Mouse (Mus musculus) intestine, embryonic 14.5 days (tissue): ENCODE results near the gene Cep250. TPM values are rescaled to one million over a fixed set of nuclear protein-coding genes. Genes with fewer than 3 reads are reported as not detected.
"Not testable (repeated sequence)": the region's sequence is repeated elsewhere in the genome, so short reads cannot be mapped to it uniquely, and the experiment has no call there.

Source experiments
- ATAC-seq: fragments of 200-750 bp; cut with Nextera tagmentation; replicated peaks from 2 replicates; pipeline ENCODE4 v1.8.0; 2017; ENCODE audit warnings: low read depth, moderate number of reproducible peaks, moderate TSS enrichment, moderate library complexity; ENCODE audit not compliant: low FRiP score, low TSS enrichment
- DNase-seq: peaks from one replicate; pipeline ENCODE4 v3.0.0-alpha.2; 2018; ENCODE audit warnings: low spot score
- H3K27ac ChIP-seq: fragments of 300-500 bp; sonication (generic); 2 replicates; pipeline ENCODE4 v1.5.1; 2014; ENCODE audit warnings: low read depth, mild to moderate bottlenecking, control low read depth
- H3K27me3 ChIP-seq: fragments of 300-500 bp; sonication (generic); replicated peaks from 2 replicates; pipeline ENCODE4 v1.6.1; 2014; ENCODE audit warnings: low read length, control low read depth; ENCODE audit not compliant: control insufficient read depth, insufficient read depth
- H3K36me3 ChIP-seq: fragments of 300-500 bp; sonication (generic); 2 replicates; pipeline ENCODE4 v1.6.1; 2014; ENCODE audit warnings: low read length, control low read depth; ENCODE audit not compliant: control insufficient read depth, insufficient read depth
- H3K4me1 ChIP-seq: fragments of 300-500 bp; sonication (generic); replicated peaks from 2 replicates; pipeline ENCODE4 v1.6.1; 2014; ENCODE audit warnings: low read length, control low read depth, mixed read lengths; ENCODE audit not compliant: control insufficient read depth, insufficient read depth
- H3K4me2 ChIP-seq: fragments of 300-500 bp; sonication (generic); 2 replicates; pipeline ENCODE4 v1.6.1; 2014; ENCODE audit warnings: low read length
- H3K4me3 ChIP-seq: fragments of 300-500 bp; sonication (generic); 2 replicates; pipeline ENCODE4 v1.5.1; 2014; ENCODE audit warnings: low read depth, low read length, control low read depth, mixed read lengths
- H3K9ac ChIP-seq: fragments of 300-500 bp; sonication (generic); 2 replicates; pipeline ENCODE4 v1.6.1; 2014; ENCODE audit warnings: mild to moderate bottlenecking, low read length
- H3K9me3 ChIP-seq: fragments of 300-500 bp; sonication (generic); 2 replicates; pipeline ENCODE4 v1.6.1; 2016; ENCODE audit warnings: low read length, control low read depth; ENCODE audit not compliant: control insufficient read depth
- WGBS: fragments of 180-500 bp; shearing (Covaris S2); extraction: QIAGEN DNeasy Blood & Tissue Kit; methylation state at CpG from one replicate; pipeline ENCODE4 v1.1.7; 2014; 5-methylcytosine and 5-hydroxymethylcytosine counted together
- polyA plus RNA-seq: library from polyadenylated mRNA; unstranded; fragments of >200 nt; fragmentation: Nextera tagmentation; extraction: Ambion mirVana; gene quantifications from 2 replicates; pipeline ENCODE4 v1.2.1, GENCODE M21; 2014

The Cep250 gene
- polyA plus RNA-seq = 21.5 and 22.8 TPM in 2 replicates

GRCm38 (mm10) chr2:155956134-155957059 is at the start of gene Cep250:
Gene Cep250 (plus strand): TSS chr2:155956458.
- H3K36me3 ChIP-seq = 0 out of 2 replicates have a peak, but pooled peaks cover 3% of the 10 kb centered on the region
- peak; percentile 98 for ATAC-seq
- under 1% methylated on average over 59 of the region's 59 CpGs for WGBS

GRCm38 (mm10) chr2:155914684-155915083 is 41.6 kb upstream of the Cep250 start:
- Histone ChIP-seq H3K27me3 (no peaks in the 10 kb centered on the region), H3K4me2 (no peak overlapping the region), H3K4me3 (no peak overlapping the region), H3K27ac (no peak overlapping the region), H3K9ac (no peak overlapping the region), H3K9me3 (no peaks in the 10 kb centered on the region), H3K4me1 (no peaks in the 10 kb centered on the region), H3K36me3 (peaks cover 49% of the 10 kb centered on the region)
- DNase-seq = no peak
- no peak for ATAC-seq
- WGBS = 88% methylated on average over 6 of the region's 6 CpGs

More at GRCm38 (mm10) chr2:155956134-155957059, at the start of gene Cep250:
- Histone ChIP-seq H3K9me3 (no peaks in the 10 kb centered on the region), H3K9ac (peak within 1 kb of the TSS; percentile 97), H3K4me2 (peak within 1 kb of the TSS; percentile 51), H3K27ac (peak within 1 kb of the TSS; percentile 91), H3K27me3 (no peaks in the 10 kb centered on the region), H3K4me3 (peak within 1 kb of the TSS; percentile 80), H3K4me1 (no peaks in the 10 kb centered on the region; the same call in none of the 2 replicates)
- peak; percentile 96 for DNase-seq

- Histone ChIP-seq H3K4me3 (no peak overlapping the region), H3K4me2 (no peak overlapping the region), H3K9me3 (no peaks in the 10 kb centered on the region), H3K27ac (no peak overlapping the region), H3K27me3 (no peaks in the 10 kb centered on the region), H3K36me3 (peaks cover 22% of the 10 kb centered on the region), H3K9ac (no peak overlapping the region), H3K4me1 (no peaks in the 10 kb centered on the region)
- DNase-seq (no peak), ATAC-seq (no peak)
- WGBS = 95% methylated on average over 7 of the region's 7 CpGs
Measured at GRCm38 (mm10) chr2:155923143-155923542, 33.1 kb upstream of the Cep250 start.

GRCm38 (mm10) chr2:155925213-155925612 is 31.0 kb upstream of the Cep250 start:
- 90% methylated on average over 6 of the region's 6 CpGs for WGBS
- H3K9ac ChIP-seq, H3K9me3 ChIP-seq, H3K27me3 ChIP-seq, H3K4me3 ChIP-seq, ATAC-seq, DNase-seq, H3K4me2 ChIP-seq, H3K27ac ChIP-seq, H3K4me1 ChIP-seq: not testable (repeated sequence)
- H3K36me3 ChIP-seq = peaks cover 11% of the 10 kb centered on the region; the same call in 1 of the 2 replicates

- H3K9ac ChIP-seq = peak overlapping the region; percentile 57; the same call in 1 of the 2 replicates
- no peaks in the 10 kb centered on the region for H3K9me3 ChIP-seq
- peak overlapping the region; percentile 80 for H3K4me2 ChIP-seq
- H3K4me1 ChIP-seq = peaks cover 9% of the 10 kb centered on the region
- H3K27ac ChIP-seq = no peak overlapping the region
- no peak for ATAC-seq
- no peaks in the 10 kb centered on the region for H3K27me3 ChIP-seq
- H3K36me3 ChIP-seq = 0 out of 2 replicates have a peak, but pooled peaks cover 4% of the 10 kb centered on the region
- WGBS = 70% methylated on average over 7 of the region's 7 CpGs
- H3K4me3 ChIP-seq = peak overlapping the region; percentile 77
- no peak for DNase-seq
Measured at GRCm38 (mm10) chr2:155928711-155929345, 27.4 kb upstream of the Cep250 start.

DNA sequence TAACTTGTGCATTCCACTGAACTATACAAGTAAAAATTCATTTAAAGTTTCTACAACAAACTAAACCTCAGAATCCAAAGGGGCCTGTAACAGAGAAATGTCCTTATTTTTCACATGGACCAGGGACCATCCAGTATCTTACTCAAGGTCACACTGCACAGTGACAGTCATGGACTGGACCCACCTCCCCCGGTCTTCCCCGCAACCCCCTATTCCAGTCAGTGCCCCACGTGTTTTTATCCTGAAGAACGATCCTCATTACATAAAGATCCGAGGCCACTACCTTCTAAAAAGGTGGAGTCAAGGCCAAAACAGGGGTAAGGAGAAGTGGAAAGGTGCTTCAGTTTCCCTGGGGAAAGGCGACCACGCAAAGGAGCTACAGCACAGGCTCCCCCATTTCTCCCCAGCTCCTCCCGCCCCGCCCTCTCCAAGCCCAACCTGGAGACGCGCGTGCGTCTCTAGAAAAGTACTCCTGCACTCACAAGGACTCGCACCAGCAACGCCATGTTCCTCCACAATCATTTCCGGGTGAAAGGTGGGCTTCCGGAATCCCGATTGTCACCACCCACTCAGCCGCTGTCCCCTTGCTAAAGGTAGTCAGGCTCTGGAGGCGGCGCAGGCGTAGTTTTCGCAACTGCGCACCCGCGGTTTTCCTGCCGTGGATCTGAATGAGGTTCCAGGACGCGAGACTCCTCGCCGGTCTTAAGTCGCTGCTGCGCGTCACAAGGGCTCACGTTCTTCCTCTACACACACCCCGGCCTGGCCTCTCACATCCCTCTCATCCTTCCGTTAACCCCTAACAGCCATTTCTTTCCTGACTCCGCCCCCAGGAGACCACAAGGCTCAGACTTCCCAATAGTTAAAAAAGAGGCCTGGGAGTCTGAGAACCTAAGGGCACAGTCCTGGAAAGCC is 26.5 kb upstream of the Cep250 start, which contains the start of gene Uqcc1:
Uqcc1 (minus strand) TSS at position 780 of the 912 bp plus-strand sequence.
- H3K4me2 ChIP-seq = peak within 1 kb of the TSS; percentile 80
- H3K27me3 ChIP-seq = no peaks in the 10 kb centered on the region
- under 1% methylated on average over 38 of the region's 38 CpGs for WGBS
- peaks cover 9% of the 10 kb centered on the region for H3K4me1 ChIP-seq
- H3K9me3 ChIP-seq = no peaks in the 10 kb centered on the region
- peak; percentile 93 for DNase-seq
- H3K4me3 ChIP-seq = peak within 1 kb of the TSS; percentile 77
- H3K9ac ChIP-seq = peak within 1 kb of the TSS; percentile 57
- peak; percentile 94 for ATAC-seq
- peak within 1 kb of the TSS; percentile 89 for H3K27ac ChIP-seq
- H3K36me3 ChIP-seq = no peaks in the 10 kb centered on the region

DNA sequence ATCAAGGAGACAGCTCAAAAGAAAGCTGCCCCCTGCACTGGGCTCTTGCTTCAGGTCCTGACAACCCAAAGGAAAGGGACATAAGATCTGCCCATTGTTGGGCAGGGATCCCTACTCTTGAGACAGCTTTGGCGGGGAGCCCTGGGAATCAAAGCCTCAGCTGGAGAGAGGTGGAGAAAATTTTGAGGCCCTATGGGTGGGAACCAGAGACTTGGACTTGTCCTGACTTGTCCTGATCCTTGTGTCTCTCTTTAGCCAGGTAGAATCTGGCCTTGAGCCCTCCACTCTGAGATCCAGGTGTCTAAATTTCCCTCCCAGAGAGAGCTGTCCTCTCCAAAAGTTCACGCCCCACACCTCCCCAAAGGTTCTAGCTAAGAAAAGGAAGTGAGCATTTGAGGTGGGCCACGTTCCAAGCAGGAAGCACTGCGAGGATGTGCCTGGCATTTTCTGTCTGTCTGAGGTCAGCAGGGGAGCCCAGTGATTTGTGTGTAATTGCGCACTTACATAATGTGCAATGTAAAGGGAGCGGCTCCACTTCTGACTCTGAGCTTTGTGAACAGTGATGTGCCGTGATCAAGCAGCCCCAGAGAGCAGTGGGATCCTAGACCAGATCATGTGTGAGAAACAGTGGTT is 16.2 kb upstream of the Cep250 start:
- Histone ChIP-seq H3K4me2 (no peak overlapping the region), H3K27me3 (no peaks in the 10 kb centered on the region), H3K4me1 (peaks cover 7% of the 10 kb centered on the region; the same call in 1 of the 2 replicates), H3K9me3 (no peaks in the 10 kb centered on the region), H3K4me3 (no peak overlapping the region), H3K27ac (no peak overlapping the region), H3K9ac (no peak overlapping the region), H3K36me3 (no peaks in the 10 kb centered on the region)
- no peak for ATAC-seq
- 68% methylated on average over 7 of the region's 7 CpGs for WGBS
- no peak for DNase-seq
